Mouse (Mus musculus) limb, embryonic 15.5 days (tissue): ENCODE data around the gene Rcsd1. TPM values are rescaled to one million over a fixed set of nuclear protein-coding genes. Genes with fewer than 3 reads are reported as not detected.
A peak's percentile ranks its signal among the peaks of the same experiment; 100 is the strongest.

ENCODE experiments used
- ATAC-seq: fragments of 200-750 bp; cut with Nextera tagmentation; 2 replicates; pipeline ENCODE4 v1.8.0; 2017; ENCODE audit warnings: low read depth, moderate TSS enrichment; ENCODE audit not compliant: insufficient number of reproducible peaks, low FRiP score, low TSS enrichment
- H3K27ac ChIP-seq: fragments of 300-500 bp; sonication (generic); 2 replicates; pipeline ENCODE4 v1.5.1; 2015; ENCODE audit warnings: moderate library complexity, mild to moderate bottlenecking, inconsistent platforms
- H3K27me3 ChIP-seq: fragments of 300-500 bp; sonication (generic); 2 replicates; pipeline ENCODE4 v1.6.1; 2015; ENCODE audit warnings: inconsistent platforms
- H3K36me3 ChIP-seq: fragments of 300-500 bp; sonication (generic); 2 replicates; pipeline ENCODE4 v1.6.1; 2015; ENCODE audit warnings: inconsistent platforms
- H3K4me1 ChIP-seq: fragments of 300-500 bp; sonication (generic); 2 replicates; pipeline ENCODE4 v1.6.1; 2015; ENCODE audit warnings: inconsistent platforms
- H3K4me2 ChIP-seq: fragments of 300-500 bp; sonication (generic); 2 replicates; pipeline ENCODE4 v1.6.1; 2015; ENCODE audit warnings: mild to moderate bottlenecking, inconsistent platforms
- H3K4me3 ChIP-seq: fragments of 300-500 bp; sonication (generic); 2 replicates; pipeline ENCODE4 v1.5.1; 2015; ENCODE audit warnings: mild to moderate bottlenecking, inconsistent platforms
- H3K9ac ChIP-seq: fragments of 300-500 bp; sonication (generic); 2 replicates; pipeline ENCODE4 v1.6.1; 2015; ENCODE audit warnings: inconsistent platforms
- H3K9me3 ChIP-seq: fragments of 300-500 bp; sonication (generic); 2 replicates; pipeline ENCODE4 v1.6.1; 2016; ENCODE audit warnings: inconsistent platforms
- WGBS: fragments of 180-500 bp; shearing (Covaris S2); methylation state at CpG from one replicate; pipeline ENCODE4 v1.1.7; 2015; 5-methylcytosine and 5-hydroxymethylcytosine counted together
- polyA plus RNA-seq: library from polyadenylated mRNA; unstranded; fragments of >200 nt; fragmentation: Nextera tagmentation; extraction: Ambion mirVana; gene quantifications from 2 replicates; pipeline ENCODE4 v1.2.1, GENCODE M21; 2015

Gene Rcsd1
- polyA plus RNA-seq, 1 experiment from 2014 or later, result 17.5 TPM

GRCm38 (mm10) chr1:165667380-165667779 is 42.2 kb downstream of the Rcsd1 start:
- Histone ChIP-seq H3K4me1 (peaks cover 10% of the 10 kb centered on the region; the same call in 1 of the 2 replicates), H3K4me2 (no peak overlapping the region), H3K27me3 (no peaks in the 10 kb centered on the region), H3K27ac (no peak overlapping the region), H3K36me3 (0 out of 2 replicates have a peak, but pooled peaks cover 5% of the 10 kb centered on the region), H3K9me3 (no peaks in the 10 kb centered on the region), H3K4me3 (no peak overlapping the region), H3K9ac (no peak overlapping the region)
- WGBS, result 43% methylated on average over 13 of the region's 13 CpGs
- ATAC-seq, result no peak

GRCm38 (mm10) chr1:165666944-165667343 is 42.6 kb downstream of the Rcsd1 start:
- Histone ChIP-seq H3K9me3 (no peaks in the 10 kb centered on the region), H3K27ac (no peak overlapping the region), H3K36me3 (0 out of 2 replicates have a peak, but pooled peaks cover 5% of the 10 kb centered on the region), H3K4me1 (peaks cover 10% of the 10 kb centered on the region; the same call in 1 of the 2 replicates), H3K9ac (no peak overlapping the region), H3K27me3 (no peaks in the 10 kb centered on the region), H3K4me3 (no peak overlapping the region), H3K4me2 (no peak overlapping the region)
- 85% methylated on average over 6 of the region's 6 CpGs for WGBS
- ATAC-seq, result no peak

- H3K4me2 ChIP-seq, result no peak overlapping the region
- no peak overlapping the region for H3K4me3 ChIP-seq
- 74% methylated on average over 5 of the region's 5 CpGs for WGBS
- H3K9ac ChIP-seq, result no peak overlapping the region
- no peaks in the 10 kb centered on the region for H3K27me3 ChIP-seq
- 0 out of 2 replicates have a peak, but pooled peaks cover 5% of the 10 kb centered on the region for H3K36me3 ChIP-seq
- no peaks in the 10 kb centered on the region for H3K9me3 ChIP-seq
- no peak overlapping the region for H3K27ac ChIP-seq
- peaks cover 10% of the 10 kb centered on the region; the same call in 1 of the 2 replicates for H3K4me1 ChIP-seq
- no peak for ATAC-seq
These were observed 43.8 kb downstream of the Rcsd1 start for GRCm38 (mm10) chr1:165665758-165666157.

GRCm38 (mm10) chr1:165663277-165663676 is 46.3 kb downstream of the Rcsd1 start:
- Histone ChIP-seq H3K4me1 (peaks cover 10% of the 10 kb centered on the region; the same call in 1 of the 2 replicates), H3K4me2 (no peak overlapping the region), H3K27me3 (no peaks in the 10 kb centered on the region), H3K36me3 (0 out of 2 replicates have a peak, but pooled peaks cover 5% of the 10 kb centered on the region), H3K4me3 (no peak overlapping the region), H3K9me3 (no peaks in the 10 kb centered on the region), H3K27ac (peak overlapping the region; percentile 43), H3K9ac (no peak overlapping the region)
- 79% methylated on average over 16 of the region's 16 CpGs for WGBS
- ATAC-seq, result no peak

GRCm38 (mm10) chr1:165662426-165663192 is 46.9 kb downstream of the Rcsd1 start:
- peak overlapping the region; percentile 43; the same call in 1 of the 2 replicates for H3K27ac ChIP-seq
- H3K4me1 ChIP-seq, result peaks cover 10% of the 10 kb centered on the region; the same call in 1 of the 2 replicates
- no peaks in the 10 kb centered on the region for H3K27me3 ChIP-seq
- peaks cover 7% of the 10 kb centered on the region; the same call in 1 of the 2 replicates for H3K36me3 ChIP-seq
- 58% methylated on average over 15 of the region's 15 CpGs for WGBS
- no peak overlapping the region for H3K4me3 ChIP-seq
- no peak for ATAC-seq
- no peak overlapping the region for H3K9ac ChIP-seq
- no peak overlapping the region for H3K4me2 ChIP-seq
- no peaks in the 10 kb centered on the region for H3K9me3 ChIP-seq

- Histone ChIP-seq H3K36me3 (peaks cover 11% of the 10 kb centered on the region; the same call in 1 of the 2 replicates), H3K27ac (no peak overlapping the region), H3K9ac (no peak overlapping the region), H3K4me2 (no peak overlapping the region), H3K4me1 (0 out of 2 replicates have a peak, but pooled peaks cover 6% of the 10 kb centered on the region), H3K4me3 (no peak overlapping the region), H3K27me3 (no peaks in the 10 kb centered on the region), H3K9me3 (no peaks in the 10 kb centered on the region)
- ATAC-seq, result no peak
- WGBS, result 69% methylated on average over 6 of the region's 6 CpGs
These were observed 47.8 kb downstream of the Rcsd1 start for GRCm38 (mm10) chr1:165661725-165662124.

GRCm38 (mm10) chr1:165661191-165661590 is 48.4 kb downstream of the Rcsd1 start:
- no peaks in the 10 kb centered on the region for H3K9me3 ChIP-seq
- 0 out of 2 replicates have a peak, but pooled peaks cover 6% of the 10 kb centered on the region for H3K4me1 ChIP-seq
- no peak overlapping the region for H3K4me2 ChIP-seq
- no peak overlapping the region for H3K27ac ChIP-seq
- 53% methylated on average over 3 of the region's 3 CpGs for WGBS
- H3K4me3 ChIP-seq, result no peak overlapping the region
- H3K9ac ChIP-seq, result no peak overlapping the region
- no peaks in the 10 kb centered on the region for H3K27me3 ChIP-seq
- no peak for ATAC-seq
- peaks cover 14% of the 10 kb centered on the region; the same call in 1 of the 2 replicates for H3K36me3 ChIP-seq

- 19% methylated on average over 4 of the region's 4 CpGs for WGBS
- H3K4me3 ChIP-seq, result no peak overlapping the region
- ATAC-seq, result no peak
- no peak overlapping the region for H3K9ac ChIP-seq
- no peaks in the 10 kb centered on the region for H3K9me3 ChIP-seq
- H3K4me1 ChIP-seq, result peaks cover 7% of the 10 kb centered on the region; the same call in 1 of the 2 replicates
- no peak overlapping the region for H3K4me2 ChIP-seq
- H3K36me3 ChIP-seq, result peaks cover 14% of the 10 kb centered on the region; the same call in 1 of the 2 replicates
- H3K27me3 ChIP-seq, result no peaks in the 10 kb centered on the region
- H3K27ac ChIP-seq, result no peak overlapping the region
These were observed 48.8 kb downstream of the Rcsd1 start for GRCm38 (mm10) chr1:165660774-165661173.

GRCm38 (mm10) chr1:165658602-165659001 is 51.0 kb downstream of the Rcsd1 start:
- no peak overlapping the region for H3K9ac ChIP-seq
- no peaks in the 10 kb centered on the region for H3K27me3 ChIP-seq
- ATAC-seq, result no peak
- no peaks in the 10 kb centered on the region for H3K9me3 ChIP-seq
- H3K4me3 ChIP-seq, result no peak overlapping the region
- H3K36me3 ChIP-seq, result peaks cover 23% of the 10 kb centered on the region; the same call in 1 of the 2 replicates
- no peak overlapping the region for H3K4me2 ChIP-seq
- H3K27ac ChIP-seq, result no peak overlapping the region
- 42% methylated on average over 5 of the region's 5 CpGs for WGBS
- peaks cover 6% of the 10 kb centered on the region; the same call in 1 of the 2 replicates for H3K4me1 ChIP-seq

- ATAC-seq, result no peak
These were observed 54.1 kb downstream of the Rcsd1 start for GRCm38 (mm10) chr1:165655482-165655881.

GRCm38 (mm10) chr1:165655022-165655421 is 54.5 kb downstream of the Rcsd1 start:
- 74% methylated on average over 6 of the region's 6 CpGs for WGBS
- Histone ChIP-seq H3K4me3 (no peak overlapping the region), H3K27ac (no peak overlapping the region), H3K36me3 (peaks cover 18% of the 10 kb centered on the region; the same call in 1 of the 2 replicates), H3K9ac (no peak overlapping the region), H3K27me3 (no peaks in the 10 kb centered on the region), H3K4me2 (no peak overlapping the region), H3K4me1 (peaks cover 2% of the 10 kb centered on the region; the same call in 1 of the 2 replicates), H3K9me3 (no peaks in the 10 kb centered on the region)
- ATAC-seq, result 0 out of 2 replicates have a peak, but pooled peaks have one; percentile 37

More at GRCm38 (mm10) chr1:165655482-165655881, 54.1 kb downstream of the Rcsd1 start:
- Histone ChIP-seq H3K9me3 (no peaks in the 10 kb centered on the region), H3K4me3 (no peak overlapping the region), H3K4me2 (no peak overlapping the region), H3K27me3 (no peaks in the 10 kb centered on the region), H3K4me1 (peaks cover 2% of the 10 kb centered on the region; the same call in 1 of the 2 replicates), H3K9ac (no peak overlapping the region), H3K27ac (no peak overlapping the region), H3K36me3 (peaks cover 18% of the 10 kb centered on the region; the same call in 1 of the 2 replicates)
- WGBS, result 76% methylated on average over 14 of the region's 14 CpGs
